In the genomic region with DNA sequence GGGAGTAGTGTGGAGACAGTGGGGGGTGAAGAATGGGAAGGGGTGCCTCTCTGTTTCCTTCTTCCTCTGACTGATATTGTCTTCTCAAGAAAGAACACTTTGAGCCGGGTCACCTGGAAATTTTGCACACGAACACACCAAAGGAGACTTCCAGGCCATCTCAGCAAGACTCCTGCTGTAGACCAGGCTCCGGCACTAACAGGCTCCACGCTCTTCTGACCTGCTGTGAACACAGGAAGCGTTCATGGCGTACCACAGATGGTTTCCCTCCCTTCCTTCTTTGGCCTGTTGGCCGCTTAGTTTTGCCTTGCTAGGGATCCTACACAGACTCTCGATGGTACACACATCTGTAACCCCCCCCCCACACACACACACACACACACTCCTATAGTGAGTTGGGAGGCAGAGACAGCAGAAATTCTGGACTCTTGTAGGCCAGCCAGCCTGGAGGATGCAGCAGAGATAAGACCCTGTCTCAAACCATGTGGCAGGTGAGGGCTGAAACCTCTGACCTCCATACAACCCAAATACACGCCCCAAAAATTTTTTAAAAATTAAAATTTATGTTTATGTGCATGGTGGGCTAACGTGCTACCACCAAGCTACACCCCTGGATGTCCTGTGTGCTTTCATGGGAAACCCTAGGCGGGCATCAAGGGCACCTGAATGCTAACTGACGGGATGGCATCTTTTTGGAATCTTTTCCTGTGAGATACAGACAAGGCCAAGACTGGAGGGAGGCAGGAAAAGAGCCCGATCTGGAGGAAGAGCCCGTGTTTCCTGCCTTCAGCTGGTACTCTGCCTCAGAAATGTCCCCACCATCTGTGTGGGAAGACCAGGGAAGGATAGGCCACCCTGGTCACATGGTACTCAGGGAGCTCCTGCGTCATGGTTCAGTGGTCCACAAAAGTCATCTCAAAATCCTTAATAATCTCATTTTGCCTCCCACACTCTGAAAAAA, we compare ENCODE assay signal across 19 mouse cellular contexts. TPM values are rescaled to one million over a fixed set of nuclear protein-coding genes. Genes with fewer than 3 reads are reported as not detected.
DNase-seq lines count a peak whose midpoint lies in the region; ATAC-seq lines count a peak whose summit lies in the region.
"Had no signal": no experiment of that assay in that cellular context is flagged by ENCODE, and none has a peak within 500 bp of the region (broad histone marks: within the 10 kb centered on the region; RNA-seq: fewer than 3 reads in every experiment).

No protein-coding gene starts in this region.

- 88% methylated on average over 15 of the region's 15 CpGs for WGBS in limb, embryonic 10.5 days
- WGBS in hindbrain, embryonic 11.5 days = 87% methylated on average over 15 of the region's 15 CpGs

- no peak overlapping the region for H3K9ac ChIP-seq in hindbrain, embryonic 11.5 days (ENCODE audit: low read depth, low read length)
- H3K9ac ChIP-seq: embryonic facial prominence, embryonic 12.5 days; forebrain, embryonic 13.5 days; forebrain, embryonic 15.5 days; forebrain, postnatal 0 days had no signal

- H3K4me3 ChIP-seq in limb, embryonic 10.5 days = no peak overlapping the region
- no peak overlapping the region for H3K4me3 ChIP-seq in hindbrain, embryonic 11.5 days (ENCODE audit: low read depth, low read length)
- H3K4me3 ChIP-seq: embryonic facial prominence, embryonic 10.5 days; embryonic facial prominence, embryonic 12.5 days; forebrain, embryonic 13.5 days; forebrain, embryonic 15.5 days had no signal

- H3K4me1 ChIP-seq in limb, embryonic 10.5 days = peaks cover 14% of the 10 kb centered on the region
- no peaks in the 10 kb centered on the region for H3K4me1 ChIP-seq in hindbrain, embryonic 11.5 days (replicated peaks; ENCODE audit: control insufficient read depth, insufficient read depth, low read length)
- H3K4me1 ChIP-seq: embryonic facial prominence, embryonic 12.5 days; forebrain, embryonic 13.5 days; forebrain, embryonic 15.5 days had no signal

- 0 out of 2 replicates have a peak, but pooled peaks have one; percentile 19 for ATAC-seq in neutrophil, adult 5-6 weeks (ENCODE audit: extremely low read depth, insufficient number of reproducible peaks, low FRiP score, poor library complexity, severe bottlenecking)
- ATAC-seq in hindbrain, embryonic 11.5 days (ENCODE audit: low FRiP score) = no peak
- ATAC-seq: forebrain, embryonic 13.5 days; forebrain, embryonic 15.5 days; forebrain, postnatal 0 days had no signal

- H3K4me2 ChIP-seq in hindbrain, embryonic 11.5 days (replicated peaks; ENCODE audit: low read depth, low read length) = no peak overlapping the region
- H3K4me2 ChIP-seq: embryonic facial prominence, embryonic 12.5 days; forebrain, embryonic 13.5 days; forebrain, embryonic 15.5 days had no signal

- no peaks in the 10 kb centered on the region for H3K27me3 ChIP-seq in limb, embryonic 10.5 days (ENCODE audit: low read depth, poor library complexity, severe bottlenecking)
- H3K27me3 ChIP-seq in hindbrain, embryonic 11.5 days (ENCODE audit: control insufficient read depth, insufficient read depth, low read length) = no peaks in the 10 kb centered on the region
- H3K27me3 ChIP-seq: embryonic facial prominence, embryonic 12.5 days; forebrain, embryonic 13.5 days; forebrain, embryonic 15.5 days had no signal

- DNase-seq in 3T3-L1 (ENCODE audit: low read depth, low spot score) = peak; percentile 93
- DNase-seq in limb, embryonic 10.5 days (ENCODE audit: low spot score) = no peak
- no peak for DNase-seq in hindbrain, embryonic 11.5 days (ENCODE audit: low spot score)
- DNase-seq in right cerebral cortex, postnatal 14 days = no peak
- no peak for DNase-seq in gastrocnemius, adult 18-20 months (ENCODE audit: low spot score)
- DNase-seq: adrenal gland, adult 8-10 months; adrenal gland, postnatal 14 days; adrenal gland, postnatal 36 days; cerebellum, adult 11-12 months; cerebellum, adult 2 months; cerebellum, adult 9-10 months; cerebellum, postnatal 10 days; cerebellum, postnatal 25 days; forebrain, postnatal 0 days had no signal

- no peaks in the 10 kb centered on the region for H3K9me3 ChIP-seq in limb, embryonic 10.5 days (replicated peaks)
- no peaks in the 10 kb centered on the region for H3K9me3 ChIP-seq in hindbrain, embryonic 11.5 days (ENCODE audit: control insufficient read depth, low read length)
- H3K9me3 ChIP-seq: embryonic facial prominence, embryonic 10.5 days; embryonic facial prominence, embryonic 12.5 days; forebrain, embryonic 13.5 days; forebrain, embryonic 15.5 days had no signal

- H3K36me3 ChIP-seq in limb, embryonic 10.5 days = no peaks in the 10 kb centered on the region
- no peaks in the 10 kb centered on the region for H3K36me3 ChIP-seq in hindbrain, embryonic 11.5 days (ENCODE audit: control insufficient read depth, insufficient read depth, low read length)
- H3K36me3 ChIP-seq: embryonic facial prominence, embryonic 10.5 days; embryonic facial prominence, embryonic 12.5 days; forebrain, embryonic 15.5 days had no signal

- H3K27ac ChIP-seq in limb, embryonic 10.5 days = peak overlapping the region; percentile 40; the same call in 1 of the 2 replicates
- no peak overlapping the region for H3K27ac ChIP-seq in hindbrain, embryonic 11.5 days (ENCODE audit: low read depth, low read length)
- H3K27ac ChIP-seq: embryonic facial prominence, embryonic 10.5 days; embryonic facial prominence, embryonic 12.5 days; forebrain, embryonic 13.5 days; forebrain, embryonic 15.5 days had no signal

RNA-seq across cellular contexts. Expression of a gene that starts 23.7 kb away (rescaled TPM):
- 22.5 and 31.5 TPM in 2 replicates for polyA plus RNA-seq in limb, embryonic 10.5 days (2016; fragmentation: Nextera tagmentation; extraction: Ambion mirVana)
- 40.6 and 45.2 TPM in 2 replicates for total RNA-seq in neutrophil, adult 5-6 weeks (2017)
- 6.0 and 6.3 TPM in 2 replicates for polyA plus RNA-seq in hindbrain, embryonic 11.5 days (2014; fragmentation: Nextera tagmentation; extraction: Ambion mirVana)
- 1 to 10 TPM; 2.5 to 2.9 TPM for total RNA-seq in gastrocnemius, adult 18-20 months (2021)

Comparison
In these comparisons a context has a peak if more than half of its experiments do, and no peak if none do; other contexts are left out.
1. RNA of a gene that starts 23.7 kb away (total RNA-seq): 40.6 to 45.2 TPM in neutrophil, adult 5-6 weeks; 2.5 to 2.9 TPM in gastrocnemius, adult 18-20 months; every median in the first group is over 10 times any median in the second.